Mouse (Mus musculus) cerebellum, adult 11-12 months (tissue): ENCODE results near the gene Eef2k.
"Not testable (repeated sequence)": the region's sequence is repeated elsewhere in the genome, so short reads cannot be mapped to it uniquely, and the experiment has no call there.

Experiments
- DNase-seq: peaks from one replicate; pipeline ENCODE4 v3.0.0; 2022

The Eef2k gene

DNA sequence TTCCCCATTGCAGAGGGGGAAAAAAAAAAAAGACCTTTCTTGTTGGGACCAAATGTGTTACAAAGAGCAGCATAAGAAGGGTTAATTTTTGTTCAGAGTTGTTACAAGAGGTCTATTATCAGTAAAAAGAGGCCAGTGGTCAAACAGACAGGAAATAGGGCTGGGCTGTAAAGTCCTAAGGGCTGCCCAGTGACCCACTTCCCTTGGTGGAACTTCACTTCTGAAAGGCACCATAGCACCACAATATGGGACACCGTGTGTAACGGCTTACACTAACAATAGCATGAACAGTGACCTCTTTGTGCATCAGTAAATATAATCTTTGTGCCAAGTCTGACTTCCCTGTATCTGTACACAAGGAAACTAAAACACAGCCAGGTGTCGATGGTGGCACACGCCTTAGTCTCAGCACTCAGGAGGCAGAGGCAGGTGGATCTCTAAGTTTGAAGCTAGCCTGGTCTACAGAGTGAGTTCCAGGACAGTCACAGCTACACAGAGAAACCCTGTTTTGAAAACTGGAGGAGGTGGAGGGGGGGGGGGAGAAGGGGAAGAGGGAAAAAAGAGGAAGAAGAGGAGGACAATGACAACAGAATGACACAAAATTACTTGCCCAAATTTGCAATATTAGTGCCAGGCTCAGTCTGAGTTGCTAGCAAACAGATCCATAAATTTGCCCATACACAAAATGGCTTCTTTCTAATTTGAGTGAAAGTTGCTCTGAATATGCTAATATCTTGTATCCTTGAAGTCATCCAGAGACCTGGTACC, 41.1 kb downstream of the Eef2k start:
- DNase-seq = no peak

GRCm38 (mm10) chr7:120884746-120885145, 42.1 kb downstream of the Eef2k start:
- DNase-seq = no peak

GRCm38 (mm10) chr7:120893123-120893522, 50.5 kb downstream of the Eef2k start:
- no peak for DNase-seq

DNA sequence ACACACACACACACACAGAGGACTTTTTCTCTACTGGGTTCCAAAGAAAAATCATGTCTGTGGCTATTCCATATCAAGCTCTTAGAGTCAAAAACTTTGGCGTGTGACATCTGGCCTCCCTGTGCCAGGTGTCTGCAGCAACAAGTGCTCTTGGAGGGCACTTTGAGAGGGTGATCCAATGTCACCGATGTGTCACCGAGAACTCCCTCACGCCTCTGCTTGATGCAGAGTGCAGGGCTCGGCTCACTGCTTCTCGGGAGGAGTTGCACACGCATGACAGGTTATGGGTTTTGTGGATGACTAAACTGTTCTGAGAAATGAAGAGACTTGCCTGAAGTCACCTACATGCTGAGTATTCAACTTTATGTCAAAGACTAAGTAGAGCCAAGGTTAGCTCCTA, 54.4 kb downstream of the Eef2k start:
- no peak for DNase-seq

DNA sequence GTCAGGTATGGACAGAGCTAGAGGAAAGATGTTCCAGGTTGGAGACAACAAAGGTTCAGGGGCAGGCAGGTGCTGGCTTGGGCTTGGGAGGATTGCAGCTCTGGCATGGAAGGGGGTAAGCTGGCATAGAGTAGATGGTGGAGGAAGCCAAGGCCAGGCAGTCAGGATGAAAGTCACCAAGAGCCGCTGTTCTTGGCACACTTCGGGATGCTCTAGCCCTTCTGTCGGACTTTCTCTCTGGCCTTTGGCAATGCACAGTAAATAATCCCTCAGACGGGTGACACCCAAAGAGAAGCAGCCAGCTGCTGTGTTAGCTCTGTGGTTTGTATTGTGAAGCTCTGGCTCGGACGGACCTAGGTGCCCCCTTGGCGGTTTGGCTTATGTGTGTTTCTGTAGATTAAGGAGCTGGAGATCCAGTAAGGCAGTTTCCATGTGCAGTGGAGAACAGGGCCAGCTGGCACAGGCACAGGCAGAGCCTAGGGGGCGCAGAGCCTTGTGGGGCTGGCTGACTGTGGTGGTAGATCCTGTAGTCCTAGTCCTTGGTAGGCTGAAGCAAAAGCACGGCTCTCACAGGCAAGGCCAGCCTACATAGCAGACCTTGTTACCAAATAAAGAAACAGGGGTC, 55.2 kb downstream of the Eef2k start:
- peak; percentile 77 for DNase-seq

DNA sequence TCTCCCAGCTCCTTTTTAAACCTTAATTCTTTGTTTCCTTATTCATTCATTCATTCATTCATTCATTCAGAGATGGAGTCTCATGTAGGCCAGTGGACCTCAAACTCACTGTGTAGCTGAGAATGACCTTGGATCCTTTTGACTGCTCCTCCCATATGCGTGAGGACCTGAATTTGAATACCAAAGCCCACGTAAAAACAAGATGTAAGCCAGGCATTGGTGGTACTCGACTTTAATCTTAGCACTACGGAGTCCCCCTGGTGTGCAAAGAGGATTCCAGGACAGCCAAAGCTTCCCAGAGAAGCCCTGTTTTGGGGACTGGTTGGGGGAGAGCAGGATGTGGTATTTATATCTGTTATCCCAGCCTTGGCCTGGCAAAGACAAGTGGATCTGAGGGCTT, 57.6 kb downstream of the Eef2k start:
- DNase-seq = no peak

- DNase-seq = no peak
Observed at GRCm38 (mm10) chr7:120901701-120902100, 59.1 kb downstream of the Eef2k start.

GRCm38 (mm10) chr7:120902931-120903330, 60.3 kb downstream of the Eef2k start:
- DNase-seq = no peak

GRCm38 (mm10) chr7:120910172-120910571, 67.5 kb downstream of the Eef2k start:
- not testable (repeated sequence) for DNase-seq

- DNase-seq = not testable (repeated sequence)
Observed at GRCm38 (mm10) chr7:120911268-120911667, 68.6 kb downstream of the Eef2k start.

DNA sequence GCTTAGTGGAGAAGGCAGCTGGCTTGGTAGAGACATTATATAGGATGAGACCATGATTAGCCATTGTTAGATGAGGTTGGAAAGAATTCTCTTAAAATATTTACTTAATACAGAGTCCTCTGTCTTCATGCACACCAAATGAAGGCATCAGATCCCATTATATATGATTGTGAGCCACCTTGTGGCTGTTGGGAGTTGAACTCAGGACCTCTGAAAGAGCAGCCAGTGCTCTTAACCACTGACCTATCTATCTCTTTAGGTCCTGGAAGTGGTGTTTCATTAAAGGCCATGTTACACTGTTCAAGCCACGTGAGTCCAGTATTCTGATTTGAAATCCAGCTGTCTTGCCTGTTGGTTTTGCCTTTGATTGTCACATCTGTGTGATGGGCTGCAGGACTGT, 70.7 kb downstream of the Eef2k start:
- no peak for DNase-seq

DNA sequence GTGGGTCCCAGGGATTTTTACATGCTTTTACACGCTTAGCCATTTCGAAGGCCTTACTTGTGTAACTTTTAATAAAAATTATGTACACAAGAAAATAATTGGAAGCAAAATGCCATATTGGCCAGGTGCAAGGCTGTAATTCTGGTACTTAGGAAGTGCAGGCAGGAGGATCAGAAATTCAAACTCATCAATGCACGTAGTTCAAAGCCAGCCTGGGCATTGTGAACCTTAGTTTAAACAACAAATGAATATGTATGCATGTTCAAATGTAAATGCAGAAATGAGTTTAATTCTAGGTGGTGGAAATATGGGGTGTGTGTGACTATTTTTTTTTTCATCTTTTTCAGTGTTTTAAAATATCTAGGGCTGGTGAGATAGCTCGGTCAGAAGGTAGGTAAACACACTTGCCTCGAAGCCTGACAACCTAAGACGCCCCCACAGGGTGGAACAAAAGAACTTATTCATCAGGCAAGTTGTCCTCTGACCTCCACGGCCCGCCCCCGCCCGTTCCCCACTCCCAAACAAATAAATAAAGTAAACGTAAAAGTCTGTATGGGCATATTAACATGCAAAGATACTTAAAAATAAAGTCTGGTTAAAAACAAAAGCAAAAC, 73.7 kb downstream of the Eef2k start:
- DNase-seq = no peak

DNA sequence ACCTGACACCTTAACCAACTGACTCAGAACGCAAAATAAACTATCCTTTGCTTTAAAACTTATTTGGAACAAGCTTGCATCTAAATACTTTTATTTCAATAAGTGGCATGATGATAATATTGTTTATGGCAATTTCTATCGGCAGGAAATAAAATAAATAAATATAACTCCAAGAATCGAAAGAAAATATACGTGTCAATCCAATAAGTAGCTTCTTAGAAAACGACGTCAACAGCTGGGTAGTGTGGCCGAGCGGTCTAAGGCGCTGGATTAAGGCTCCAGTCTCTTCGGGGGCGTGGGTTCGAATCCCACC, 74.6 kb downstream of the Eef2k start:
- no peak for DNase-seq

- peak; percentile 99 for DNase-seq
Observed at GRCm38 (mm10) chr7:120917592-120918461, 75.2 kb downstream of the Eef2k start, which contains the start of gene Polr3e. TSS of gene Polr3e (plus strand) at chr7:120917744.

- DNase-seq = peak; percentile 58
Observed at GRCm38 (mm10) chr7:120918526-120918962, 75.9 kb downstream of the Eef2k start.

GRCm38 (mm10) chr7:120933110-120933509, 90.5 kb downstream of the Eef2k start:
- no peak for DNase-seq

- DNase-seq = no peak
Observed at GRCm38 (mm10) chr7:120933680-120934195, 91.1 kb downstream of the Eef2k start.

GRCm38 (mm10) chr7:120934716-120935115, 92.1 kb downstream of the Eef2k start:
- no peak for DNase-seq

- no peak for DNase-seq
Observed at GRCm38 (mm10) chr7:120936522-120936921, 93.9 kb downstream of the Eef2k start.

- no peak for DNase-seq
Observed at GRCm38 (mm10) chr7:120938206-120938605, 95.6 kb downstream of the Eef2k start.

DNA sequence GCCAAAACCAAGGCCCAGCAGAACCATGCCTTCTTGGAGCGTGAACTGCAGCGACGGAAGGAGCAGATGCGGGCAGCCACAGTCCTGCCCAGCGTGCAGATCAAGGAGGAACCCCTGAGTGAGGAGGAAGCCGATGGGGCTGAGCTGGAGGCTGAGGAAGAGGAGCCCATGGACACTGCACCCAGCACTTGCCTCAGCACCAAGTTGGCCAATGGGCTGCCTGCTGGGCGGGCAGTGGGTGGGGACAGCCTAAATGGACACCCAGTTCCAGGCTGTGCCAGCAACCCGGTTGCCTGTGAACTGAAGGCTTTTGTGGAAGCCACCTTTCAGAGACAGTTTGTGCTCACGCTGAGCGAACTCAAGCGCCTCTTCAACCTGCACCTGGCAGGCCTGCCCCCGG, 97.7 kb downstream of the Eef2k start:
- DNase-seq = no peak

- DNase-seq = no peak
Observed at GRCm38 (mm10) chr7:120941214-120941613, 98.6 kb downstream of the Eef2k start.

GRCm38 (mm10) chr7:120942506-120942905, 99.9 kb downstream of the Eef2k start:
- no peak for DNase-seq
